Mouse (Mus musculus) thymus, postnatal 0 days (tissue): ENCODE results near the gene Rpl23a. TPM values are rescaled to one million over a fixed set of nuclear protein-coding genes. Genes with fewer than 3 reads are reported as not detected.
"Not testable (repeated sequence)": the region's sequence is repeated elsewhere in the genome, so short reads cannot be mapped to it uniquely, and the experiment has no call there.

Experiments
- DNase-seq: peaks from one replicate; pipeline ENCODE4 v3.0.0-alpha.2; 2015; ENCODE audit warnings: low spot score
- microRNA-seq: library from miRNA; unstranded; fragments of <30 nt; microRNA quantifications from one replicate; pipeline ENCODE4, GENCODE M21; 2016; ENCODE audit warnings: borderline number of aligned reads
- polyA plus RNA-seq: library from polyadenylated mRNA; unstranded; fragments of >200 nt; fragmentation: Nextera tagmentation; extraction: Ambion mirVana; gene quantifications from 2 replicates; pipeline ENCODE4 v1.2.1, GENCODE M21; 2015

Gene Rpl23a
- polyA plus RNA-seq, 1 experiment from 2014 or later: 1,919 TPM

GRCm38 (mm10) chr11:78146707-78147543 is 36.5 kb downstream of the Rpl23a start:
- DNase-seq: no peak

- DNase-seq: no peak
Observed at GRCm38 (mm10) chr11:78146168-78146567, 37.2 kb downstream of the Rpl23a start.

- no peak for DNase-seq
Observed at GRCm38 (mm10) chr11:78143520-78143919, 39.9 kb downstream of the Rpl23a start.

GRCm38 (mm10) chr11:78140665-78141064 is 42.7 kb downstream of the Rpl23a start:
- DNase-seq: no peak

- DNase-seq: no peak
Observed at GRCm38 (mm10) chr11:78138023-78138422, 45.4 kb downstream of the Rpl23a start.

- no peak for DNase-seq
Observed at GRCm38 (mm10) chr11:78137584-78137983, 45.8 kb downstream of the Rpl23a start.

GRCm38 (mm10) chr11:78136132-78136531 is 47.3 kb downstream of the Rpl23a start:
- no peak for DNase-seq

- not testable (repeated sequence) for DNase-seq
Observed at GRCm38 (mm10) chr11:78135314-78135713, 48.1 kb downstream of the Rpl23a start.

- no peak for DNase-seq
Observed at GRCm38 (mm10) chr11:78134344-78134743, 49.0 kb downstream of the Rpl23a start.

- no peak for DNase-seq
Observed at GRCm38 (mm10) chr11:78133915-78134314, 49.5 kb downstream of the Rpl23a start.

Small RNAs within 50 kb of the gene (microRNA-seq; reads per million reads assigned to microRNA genes)
- not detected for gene Mir7653

Other genes with a start within 250 kb of the Rpl23a start
- gene Phf12, start 200.8 kb downstream of the Rpl23a start, polyA plus RNA-seq: 15.1 and 18.4 TPM in 2 replicates
- gene Dhrs13, start 151.3 kb downstream of the Rpl23a start, polyA plus RNA-seq: 10.2 TPM in 2 replicates
- gene Flot2, start 145.7 kb downstream of the Rpl23a start, polyA plus RNA-seq: 50.3 and 55.3 TPM in 2 replicates
- gene Eral1, start 103.2 kb downstream of the Rpl23a start, polyA plus RNA-seq: 22.4 and 24.5 TPM in 2 replicates
- 6.1 and 6.6 TPM in 2 replicates for gene Fam222b, start 88.9 kb downstream of the Rpl23a start, polyA plus RNA-seq
- 57.5 and 58.6 TPM in 2 replicates for gene Traf4, start 18.0 kb downstream of the Rpl23a start, polyA plus RNA-seq
- 14.1 and 14.5 TPM in 2 replicates for gene Nek8, start 6.9 kb downstream of the Rpl23a start, polyA plus RNA-seq
- gene Tlcd1, start 6.9 kb downstream of the Rpl23a start, polyA plus RNA-seq: 12.2 and 13.5 TPM in 2 replicates
- 26.4 and 29.6 TPM in 2 replicates for gene Rab34, start 4.8 kb upstream of the Rpl23a start, polyA plus RNA-seq
- 0.49 and 0.84 TPM in 2 replicates for gene Proca1, start 9.8 kb upstream of the Rpl23a start, polyA plus RNA-seq
- 74.6 and 74.7 TPM in 2 replicates for gene Sdf2, start 62.2 kb upstream of the Rpl23a start, polyA plus RNA-seq
- 16.4 and 16.6 TPM in 2 replicates for gene Supt6, start 62.4 kb upstream of the Rpl23a start, polyA plus RNA-seq
- gene 2610507B11Rik, start 78.2 kb upstream of the Rpl23a start, polyA plus RNA-seq: 88.6 and 107 TPM in 2 replicates
- 0.21 and 0.29 TPM in 2 replicates for gene BC030499, start 107.3 kb upstream of the Rpl23a start, polyA plus RNA-seq
- gene Spag5, start 117.9 kb upstream of the Rpl23a start, polyA plus RNA-seq: 28.0 and 31.5 TPM in 2 replicates
- 2.3 TPM in 2 replicates for gene Aldoc, start 139.4 kb upstream of the Rpl23a start, polyA plus RNA-seq
- gene Pigs, start 144.8 kb upstream of the Rpl23a start, polyA plus RNA-seq: 43.9 and 47.9 TPM in 2 replicates
- 36.8 and 39.5 TPM in 2 replicates for gene Unc119, start 159.9 kb upstream of the Rpl23a start, polyA plus RNA-seq
- gene Foxn1, start 203.0 kb upstream of the Rpl23a start, polyA plus RNA-seq: 22.4 and 33.0 TPM in 2 replicates
- gene Slc13a2, start 238.6 kb upstream of the Rpl23a start, polyA plus RNA-seq: 0.43 and 0.76 TPM in 2 replicates